Mouse (Mus musculus) embryonic facial prominence, embryonic 10.5 days (tissue): Measurements from ENCODE around the gene Ovol2. TPM values are rescaled to one million over a fixed set of nuclear protein-coding genes. Genes with fewer than 3 reads are reported as not detected.

ENCODE experiments used
- DNase-seq: peaks from one replicate; pipeline ENCODE4 v3.0.0-alpha.2; 2017; ENCODE audit warnings: low spot score
- H3K27ac ChIP-seq: fragments of 300-500 bp; sonication (generic); replicated peaks from 2 replicates; pipeline ENCODE4 v1.5.1; 2016; ENCODE audit warnings: mild to moderate bottlenecking
- H3K27me3 ChIP-seq: fragments of 300-500 bp; sonication (generic); replicated peaks from 2 replicates; pipeline ENCODE4 v1.6.1; 2016; ENCODE audit warnings: low read depth, mild to moderate bottlenecking; ENCODE audit not compliant: poor library complexity, severe bottlenecking
- H3K36me3 ChIP-seq: fragments of 300-500 bp; sonication (generic); replicated peaks from 2 replicates; pipeline ENCODE4 v1.6.1; 2016; ENCODE audit warnings: mild to moderate bottlenecking, moderate library complexity
- H3K4me1 ChIP-seq: fragments of 300-500 bp; sonication (generic); 2 replicates; pipeline ENCODE4 v1.6.1; 2016
- H3K4me3 ChIP-seq: fragments of 300-500 bp; sonication (generic); 2 replicates; pipeline ENCODE4 v1.5.1; 2016; ENCODE audit warnings: mild to moderate bottlenecking, moderate library complexity
- H3K9me3 ChIP-seq: fragments of 300-500 bp; sonication (generic); 2 replicates; pipeline ENCODE4 v1.6.1; 2016; ENCODE audit warnings: mild to moderate bottlenecking
- WGBS: fragments of 180-500 bp; shearing (Covaris S2); methylation state at CpG from one replicate; pipeline ENCODE4 v1.1.7; 2016; 5-methylcytosine and 5-hydroxymethylcytosine counted together
- polyA plus RNA-seq: library from polyadenylated mRNA; unstranded; fragments of >200 nt; fragmentation: Nextera tagmentation; extraction: Ambion mirVana; gene quantifications from 2 replicates; pipeline ENCODE4 v1.2.1, GENCODE M21; 2016

Ovol2 gene
- polyA plus RNA-seq, 1 experiment from 2014 or later, result 0.71 TPM

- no peak for DNase-seq
- H3K4me3 ChIP-seq, result no peak overlapping the region
- no peaks in the 10 kb centered on the region for H3K9me3 ChIP-seq
- H3K27me3 ChIP-seq, result no peaks in the 10 kb centered on the region
- H3K36me3 ChIP-seq, result no peaks in the 10 kb centered on the region
- WGBS, result 66% methylated on average over 18 of the region's 18 CpGs
- no peak overlapping the region for H3K27ac ChIP-seq
- peaks cover 15% of the 10 kb centered on the region for H3K4me1 ChIP-seq
These were observed 26.1 kb downstream of the Ovol2 start for GRCm38 (mm10) chr2:144305721-144306294.

GRCm38 (mm10) chr2:144301101-144301500 lies 30.8 kb downstream of the Ovol2 start:
- 98% methylated on average over 11 of the region's 11 CpGs for WGBS
- DNase-seq, result no peak

GRCm38 (mm10) chr2:144299749-144300669 lies 31.9 kb downstream of the Ovol2 start:
- Histone ChIP-seq H3K27ac (no peak overlapping the region), H3K9me3 (no peaks in the 10 kb centered on the region), H3K36me3 (no peaks in the 10 kb centered on the region), H3K4me1 (no peaks in the 10 kb centered on the region), H3K4me3 (no peak overlapping the region), H3K27me3 (no peaks in the 10 kb centered on the region)
- 82% methylated on average over 9 of the region's 9 CpGs for WGBS
- DNase-seq, result no peak

More at GRCm38 (mm10) chr2:144301101-144301500, 30.8 kb downstream of the Ovol2 start:
- Histone ChIP-seq H3K4me3 (no peak overlapping the region), H3K36me3 (no peaks in the 10 kb centered on the region), H3K9me3 (no peaks in the 10 kb centered on the region), H3K27ac (no peak overlapping the region), H3K27me3 (no peaks in the 10 kb centered on the region), H3K4me1 (0 out of 2 replicates have a peak, but pooled peaks cover 3% of the 10 kb centered on the region)

GRCm38 (mm10) chr2:144295145-144295735 lies 36.7 kb downstream of the Ovol2 start:
- Histone ChIP-seq H3K9me3 (no peaks in the 10 kb centered on the region), H3K36me3 (no peaks in the 10 kb centered on the region), H3K27me3 (no peaks in the 10 kb centered on the region), H3K27ac (no peak overlapping the region), H3K4me3 (no peak overlapping the region), H3K4me1 (no peaks in the 10 kb centered on the region)
- 76% methylated on average over 9 of the region's 9 CpGs for WGBS
- no peak for DNase-seq

- WGBS, result 85% methylated on average over 11 of the region's 11 CpGs
- H3K27me3 ChIP-seq, result no peaks in the 10 kb centered on the region
- no peak overlapping the region for H3K4me3 ChIP-seq
These were observed 40.2 kb downstream of the Ovol2 start for GRCm38 (mm10) chr2:144291600-144292305.

GRCm38 (mm10) chr2:144290321-144290720 lies 41.6 kb downstream of the Ovol2 start:
- Histone ChIP-seq H3K27me3 (no peaks in the 10 kb centered on the region), H3K27ac (no peak overlapping the region), H3K4me1 (0 out of 2 replicates have a peak, but pooled peaks cover 3% of the 10 kb centered on the region), H3K4me3 (no peak overlapping the region), H3K9me3 (no peaks in the 10 kb centered on the region), H3K36me3 (no peaks in the 10 kb centered on the region)
- DNase-seq, result no peak
- 88% methylated on average over 7 of the region's 7 CpGs for WGBS

More at GRCm38 (mm10) chr2:144291600-144292305, 40.2 kb downstream of the Ovol2 start:
- H3K9me3 ChIP-seq, result no peaks in the 10 kb centered on the region
- H3K36me3 ChIP-seq, result no peaks in the 10 kb centered on the region
- H3K4me1 ChIP-seq, result 0 out of 2 replicates have a peak, but pooled peaks cover 3% of the 10 kb centered on the region
- H3K27ac ChIP-seq, result no peak overlapping the region
- DNase-seq, result no peak

GRCm38 (mm10) chr2:144281417-144281816 lies 50.5 kb downstream of the Ovol2 start:
- 67% methylated on average over 3 of the region's 3 CpGs for WGBS
- no peak for DNase-seq
- no peaks in the 10 kb centered on the region for H3K9me3 ChIP-seq
- no peaks in the 10 kb centered on the region for H3K27me3 ChIP-seq
- peaks cover 32% of the 10 kb centered on the region for H3K36me3 ChIP-seq
- H3K27ac ChIP-seq, result no peak overlapping the region
- peaks cover 20% of the 10 kb centered on the region; the same call in 1 of the 2 replicates for H3K4me1 ChIP-seq
- no peak overlapping the region for H3K4me3 ChIP-seq

- peaks cover 20% of the 10 kb centered on the region; the same call in 1 of the 2 replicates for H3K4me1 ChIP-seq
- H3K36me3 ChIP-seq, result peaks cover 36% of the 10 kb centered on the region
- H3K9me3 ChIP-seq, result no peaks in the 10 kb centered on the region
- no peak overlapping the region for H3K4me3 ChIP-seq
- WGBS, result 81% methylated on average over 3 of the region's 3 CpGs
- H3K27me3 ChIP-seq, result no peaks in the 10 kb centered on the region
- no peak overlapping the region for H3K27ac ChIP-seq
- no peak for DNase-seq
These were observed 51.4 kb downstream of the Ovol2 start for GRCm38 (mm10) chr2:144280568-144280967.

- Histone ChIP-seq H3K4me1 (peaks cover 23% of the 10 kb centered on the region), H3K27ac (no peak overlapping the region), H3K36me3 (peaks cover 36% of the 10 kb centered on the region), H3K27me3 (no peaks in the 10 kb centered on the region), H3K9me3 (no peaks in the 10 kb centered on the region), H3K4me3 (no peak overlapping the region)
- WGBS, result 92% methylated on average over 5 of the region's 5 CpGs
- DNase-seq, result no peak
These were observed 52.2 kb downstream of the Ovol2 start for GRCm38 (mm10) chr2:144279742-144280141.

- Histone ChIP-seq H3K27ac (no peak overlapping the region), H3K4me3 (no peak overlapping the region), H3K36me3 (peaks cover 47% of the 10 kb centered on the region), H3K27me3 (no peaks in the 10 kb centered on the region), H3K4me1 (peaks cover 25% of the 10 kb centered on the region), H3K9me3 (no peaks in the 10 kb centered on the region)
- 91% methylated on average over 3 of the region's 3 CpGs for WGBS
- DNase-seq, result no peak
These were observed 55.1 kb downstream of the Ovol2 start for GRCm38 (mm10) chr2:144276885-144277284.

- peaks cover 24% of the 10 kb centered on the region for H3K4me1 ChIP-seq
- H3K9me3 ChIP-seq, result no peaks in the 10 kb centered on the region
- no peak overlapping the region; the same call in 1 of the 2 replicates for H3K27ac ChIP-seq
- peaks cover 37% of the 10 kb centered on the region for H3K36me3 ChIP-seq
- no peaks in the 10 kb centered on the region for H3K27me3 ChIP-seq
- H3K4me3 ChIP-seq, result no peak overlapping the region
- DNase-seq, result no peak
- WGBS, result 55% methylated on average over 8 of the region's 8 CpGs
These were observed 57.2 kb downstream of the Ovol2 start for GRCm38 (mm10) chr2:144274741-144275140.

GRCm38 (mm10) chr2:144272088-144272487 lies 59.9 kb downstream of the Ovol2 start:
- 89% methylated on average over 12 of the region's 12 CpGs for WGBS
- no peak overlapping the region for H3K27ac ChIP-seq
- H3K4me1 ChIP-seq, result peaks cover 44% of the 10 kb centered on the region
- H3K36me3 ChIP-seq, result peaks cover 37% of the 10 kb centered on the region
- no peaks in the 10 kb centered on the region for H3K27me3 ChIP-seq
- 0 out of 2 replicates have a peak overlapping the region, but pooled peaks have one; percentile 6 for H3K4me3 ChIP-seq
- H3K9me3 ChIP-seq, result no peaks in the 10 kb centered on the region
- no peak for DNase-seq
